Mouse (Mus musculus) embryonic facial prominence, embryonic 13.5 days (tissue): ENCODE results near the gene Sept10. TPM values are rescaled to one million over a fixed set of nuclear protein-coding genes. Genes with fewer than 3 reads are reported as not detected.
"Not testable (repeated sequence)": the region's sequence is repeated elsewhere in the genome, so short reads cannot be mapped to it uniquely, and the experiment has no call there.

Experiments
- ATAC-seq: fragments of 200-750 bp; cut with Nextera tagmentation; 2 replicates; pipeline ENCODE4 v1.8.0; 2017; ENCODE audit warnings: low read depth; ENCODE audit not compliant: insufficient number of reproducible peaks, insufficient read depth, low FRiP score, low TSS enrichment
- H3K27ac ChIP-seq: fragments of 300-500 bp; sonication (generic); 2 replicates; pipeline ENCODE4 v1.5.1; 2015; ENCODE audit warnings: moderate library complexity, mild to moderate bottlenecking, inconsistent platforms
- H3K27me3 ChIP-seq: fragments of 300-500 bp; sonication (generic); 2 replicates; pipeline ENCODE4 v1.6.1; 2015; ENCODE audit warnings: mild to moderate bottlenecking, inconsistent platforms
- H3K36me3 ChIP-seq: fragments of 300-500 bp; sonication (generic); 2 replicates; pipeline ENCODE4 v1.6.1; 2015; ENCODE audit warnings: mild to moderate bottlenecking, inconsistent platforms
- H3K4me1 ChIP-seq: fragments of 300-500 bp; sonication (generic); 2 replicates; pipeline ENCODE4 v1.6.1; 2015; ENCODE audit warnings: inconsistent platforms
- H3K4me2 ChIP-seq: fragments of 300-500 bp; sonication (generic); 2 replicates; pipeline ENCODE4 v1.6.1; 2015; ENCODE audit warnings: moderate library complexity, mild to moderate bottlenecking, inconsistent platforms
- H3K4me3 ChIP-seq: fragments of 300-500 bp; sonication (generic); 2 replicates; pipeline ENCODE4 v1.5.1; 2015; ENCODE audit warnings: mild to moderate bottlenecking, inconsistent platforms
- H3K9ac ChIP-seq: fragments of 300-500 bp; sonication (generic); 2 replicates; pipeline ENCODE4 v1.6.1; 2015; ENCODE audit warnings: mild to moderate bottlenecking, inconsistent platforms
- H3K9me3 ChIP-seq: fragments of 300-500 bp; sonication (generic); 2 replicates; pipeline ENCODE4 v1.6.1; 2016; ENCODE audit warnings: inconsistent platforms
- WGBS: fragments of 180-500 bp; shearing (Covaris S2); methylation state at CpG from one replicate; pipeline ENCODE4 v1.1.7; 2015; ENCODE audit warnings: mixed read lengths; 5-methylcytosine and 5-hydroxymethylcytosine counted together
- polyA plus RNA-seq: library from polyadenylated mRNA; unstranded; fragments of >200 nt; fragmentation: Nextera tagmentation; extraction: Ambion mirVana; gene quantifications from 2 replicates; pipeline ENCODE4 v1.2.1, GENCODE M21; 2015

Sept10 gene
- polyA plus RNA-seq, 1 experiment from 2014 or later: 42.7 TPM

GRCm38 (mm10) chr10:59104683-59105082 is 117.0 kb downstream of the Sept10 start:
- H3K36me3 ChIP-seq: no peaks in the 10 kb centered on the region
- no peaks in the 10 kb centered on the region for H3K4me1 ChIP-seq
- H3K9ac ChIP-seq: no peak overlapping the region
- ATAC-seq: no peak
- no peaks in the 10 kb centered on the region for H3K27me3 ChIP-seq
- no peak overlapping the region for H3K27ac ChIP-seq
- no peak overlapping the region for H3K4me3 ChIP-seq
- H3K9me3 ChIP-seq: no peaks in the 10 kb centered on the region
- H3K4me2 ChIP-seq: no peak overlapping the region
- WGBS: 90% methylated on average over 5 of the region's 5 CpGs

DNA sequence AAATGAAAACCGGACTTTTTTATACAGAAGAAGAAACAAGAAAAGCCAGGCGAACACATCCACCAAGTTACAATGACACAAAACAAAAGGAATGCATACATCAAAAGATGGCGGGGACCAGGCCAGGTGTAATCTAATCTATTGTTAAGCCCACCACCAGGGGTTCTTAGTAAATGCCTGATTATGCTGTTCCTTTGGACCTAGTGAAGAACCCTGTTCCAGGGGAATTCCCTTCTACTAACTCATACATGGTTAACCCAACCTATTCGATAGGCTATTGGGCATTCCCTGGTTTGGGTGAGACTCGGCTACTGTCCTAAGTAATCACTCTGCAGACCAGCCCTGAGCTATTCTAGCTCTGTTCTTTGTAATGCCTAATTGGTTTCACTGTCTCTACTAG is 118.6 kb downstream of the Sept10 start:
- not testable (repeated sequence) for H3K9me3 ChIP-seq, H3K27ac ChIP-seq, ATAC-seq, H3K4me1 ChIP-seq, H3K4me3 ChIP-seq, H3K9ac ChIP-seq, H3K36me3 ChIP-seq, H3K4me2 ChIP-seq, H3K27me3 ChIP-seq
- 87% methylated on average over 5 of the region's 5 CpGs for whole genome bisulfite sequencing

- Histone ChIP-seq H3K4me3 (no peak overlapping the region), H3K4me2 (no peak overlapping the region)
Observed at GRCm38 (mm10) chr10:59091988-59092387, 129.7 kb downstream of the Sept10 start.

More at GRCm38 (mm10) chr10:59091988-59092387, 129.7 kb downstream of the Sept10 start:
- no peak for ATAC-seq
- Histone ChIP-seq H3K9me3 (no peaks in the 10 kb centered on the region), H3K27me3 (no peaks in the 10 kb centered on the region), H3K9ac (no peak overlapping the region), H3K27ac (no peak overlapping the region), H3K36me3 (no peaks in the 10 kb centered on the region), H3K4me1 (peaks cover 7% of the 10 kb centered on the region; the same call in 1 of the 2 replicates)
- 90% methylated on average over 7 of the region's 7 CpGs for WGBS

Other genes starting within 250 kb of the Sept10 start
- 13.0 and 13.6 TPM in 2 replicates for gene Sowahc, start 106 bp upstream of the Sept10 start, polyA plus RNA-seq
- gene P4ha1, start 101.4 kb upstream of the Sept10 start, polyA plus RNA-seq: 76.2 and 91.3 TPM in 2 replicates
- 2.8 and 15.0 TPM in 2 replicates for gene Gm10273, start 173.8 kb upstream of the Sept10 start, polyA plus RNA-seq
- 0.65 TPM in 1 of 2 replicates, not detected in the other for gene Pla2g12b, start 181.8 kb upstream of the Sept10 start, polyA plus RNA-seq
- 0.67 and 0.80 TPM in 2 replicates for gene Oit3, start 219.9 kb upstream of the Sept10 start, polyA plus RNA-seq